Mouse (Mus musculus): Measurements from ENCODE around the gene Saxo1. TPM values are rescaled to one million over a fixed set of nuclear protein-coding genes. Genes with fewer than 3 reads are reported as not detected.

Saxo1 gene
- total and polyA plus RNA-seq, 3 experiments: not detected

DNA sequence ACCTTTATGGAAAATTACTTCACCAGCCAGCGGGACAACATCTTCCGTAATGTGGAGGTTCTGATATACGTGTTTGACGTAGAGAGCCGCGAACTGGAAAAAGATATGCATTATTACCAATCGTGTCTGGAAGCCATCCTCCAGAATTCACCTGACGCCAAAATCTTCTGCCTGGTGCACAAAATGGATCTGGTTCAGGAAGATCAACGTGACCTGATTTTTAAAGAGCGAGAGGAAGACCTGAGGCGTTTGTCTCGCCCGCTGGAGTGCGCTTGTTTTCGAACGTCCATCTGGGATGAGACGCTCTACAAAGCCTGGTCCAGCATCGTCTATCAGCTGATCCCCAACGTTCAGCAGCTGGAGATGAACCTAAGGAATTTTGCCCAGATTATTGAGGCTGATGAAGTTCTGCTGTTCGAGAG lies 18.0 kb upstream of the Saxo1 start:
- peak overlapping the region; percentile 92 for H3K4me3 ChIP-seq (ENCODE audit: low read depth, low read length)
- DNase-seq (ENCODE audit: low spot score) (no peak), ATAC-seq (ENCODE audit: extremely low read depth, insufficient number of reproducible peaks, low FRiP score, poor library complexity, severe bottlenecking) (no peak)
- H3K9me3 ChIP-seq (replicated peaks): no peaks in the 10 kb centered on the region
- TF ChIP-seq CTCF (IDR thresholded peaks at IDR 0.05; ENCODE audit: low read depth, low read length) (no peak), GATA1 (IDR thresholded peaks at IDR 0.05; ENCODE audit: borderline replicate concordance, low read length) (no peak), TAL1 (conservative IDR thresholded peaks at IDR 0.05; ENCODE audit: low read depth, low read length) (no peak), GATA2 (IDR thresholded peaks at IDR 0.05; ENCODE audit: borderline replicate concordance, low read depth, low read length) (no peak), POLR2AphosphoS5 (IDR thresholded peaks at IDR 0.05; ENCODE audit: insufficient replicate concordance, low read depth, low read length) (no peak)
- peaks cover 18% of the 10 kb centered on the region; the same call in 1 of the 2 replicates for H3K27me3 ChIP-seq (ENCODE audit: insufficient read depth, low read length)
- H3K4me1 ChIP-seq (ENCODE audit: insufficient read depth, low read depth, low read length): peaks cover 38% of the 10 kb centered on the region
- H3K36me3 ChIP-seq (replicated peaks): peaks cover 36% of the 10 kb centered on the region

DNA sequence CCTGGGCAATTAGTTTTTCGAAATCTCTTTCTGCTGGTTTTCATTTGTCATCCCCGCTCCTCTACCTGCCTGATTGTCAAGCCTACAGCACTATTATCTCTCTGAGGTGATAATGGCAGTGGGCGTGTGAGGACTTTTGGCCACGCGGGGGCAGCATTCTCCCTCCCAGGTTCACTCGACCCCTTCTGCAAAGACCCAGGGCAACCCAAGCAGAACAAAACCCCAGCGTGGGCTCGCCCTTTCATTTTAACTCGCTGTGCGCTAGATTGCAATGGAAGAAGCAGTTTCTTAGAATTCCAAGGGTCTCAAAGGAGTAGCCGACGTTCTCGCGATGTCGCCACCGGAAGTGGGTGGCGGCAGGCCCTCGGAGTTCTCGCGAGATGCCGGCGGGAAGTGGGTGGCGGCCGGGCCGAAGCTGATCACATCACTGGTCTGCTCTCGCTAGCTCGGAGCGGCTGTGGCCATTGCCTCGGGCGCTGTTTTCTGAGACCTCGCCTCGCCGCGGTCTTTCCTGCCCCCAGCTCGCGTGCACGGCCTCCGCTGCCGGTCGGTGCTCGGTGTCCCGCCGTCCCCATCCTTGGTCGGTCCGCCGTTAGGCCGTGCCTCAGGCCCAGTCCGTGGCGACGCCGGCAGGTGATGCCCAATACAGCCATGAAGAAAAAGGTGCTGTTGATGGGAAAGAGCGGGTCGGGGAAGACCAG lies 17.3 kb upstream of the Saxo1 start, which contains the start of gene Rraga:
Gene Rraga, plus strand, starts transcription at position 386 of the 701 bp plus-strand sequence.
- H3K27me3 ChIP-seq (ENCODE audit: insufficient read depth, low read length): peaks cover 18% of the 10 kb centered on the region; the same call in 1 of the 2 replicates
- H3K4me3 ChIP-seq (ENCODE audit: low read depth, low read length): peak within 1 kb of the TSS; percentile 92
- ATAC-seq (ENCODE audit: extremely low read depth, insufficient number of reproducible peaks, low FRiP score, poor library complexity, severe bottlenecking): peak; percentile 79
- DNase-seq (ENCODE audit: low spot score): peak; percentile 88
- peaks cover 38% of the 10 kb centered on the region for H3K4me1 ChIP-seq (ENCODE audit: insufficient read depth, low read depth, low read length)
- peaks cover 30% of the 10 kb centered on the region for H3K36me3 ChIP-seq (replicated peaks)
- H3K9me3 ChIP-seq (replicated peaks): no peaks in the 10 kb centered on the region
- no peak for TF ChIP-seq GATA1 (IDR thresholded peaks at IDR 0.05; ENCODE audit: borderline replicate concordance, low read length)
- no peak for TF ChIP-seq TAL1 (conservative IDR thresholded peaks at IDR 0.05; ENCODE audit: low read depth, low read length)
- TF ChIP-seq CTCF (IDR thresholded peaks at IDR 0.05; ENCODE audit: low read depth, low read length): peak; percentile 17; the same call in 1 of the 2 replicates

DNA sequence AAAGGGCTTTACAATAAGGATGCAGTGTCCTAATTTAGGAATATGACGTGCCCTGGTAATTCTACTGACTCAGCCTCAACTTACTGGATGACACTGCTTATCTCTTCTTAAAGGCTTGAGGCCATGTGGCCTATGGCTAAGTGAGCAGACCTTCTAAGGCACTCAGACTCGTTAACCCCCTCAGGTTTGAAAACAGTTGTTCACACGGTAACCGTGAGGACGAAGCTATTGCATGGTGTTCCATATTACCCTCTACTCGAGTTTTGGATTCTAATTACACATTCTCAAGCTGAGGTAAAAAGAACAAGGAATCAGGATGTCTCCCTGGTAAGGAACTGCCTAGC lies 16.8 kb upstream of the Saxo1 start:
- TF ChIP-seq POLR2AphosphoS5 (IDR thresholded peaks at IDR 0.05; ENCODE audit: insufficient replicate concordance, low read depth, low read length) (no peak), GATA1 (IDR thresholded peaks at IDR 0.05; ENCODE audit: borderline replicate concordance, low read length) (no peak), TAL1 (conservative IDR thresholded peaks at IDR 0.05; ENCODE audit: low read depth, low read length) (no peak; the same call in 1 of the 2 replicates), GATA2 (IDR thresholded peaks at IDR 0.05; ENCODE audit: borderline replicate concordance, low read depth, low read length) (no peak), CTCF (IDR thresholded peaks at IDR 0.05; ENCODE audit: low read depth, low read length) (no peak)
- ATAC-seq (ENCODE audit: extremely low read depth, insufficient number of reproducible peaks, low FRiP score, poor library complexity, severe bottlenecking): no peak; the same call in 1 of the 2 replicates
- peak; percentile 19 for DNase-seq (ENCODE audit: low spot score)

DNA sequence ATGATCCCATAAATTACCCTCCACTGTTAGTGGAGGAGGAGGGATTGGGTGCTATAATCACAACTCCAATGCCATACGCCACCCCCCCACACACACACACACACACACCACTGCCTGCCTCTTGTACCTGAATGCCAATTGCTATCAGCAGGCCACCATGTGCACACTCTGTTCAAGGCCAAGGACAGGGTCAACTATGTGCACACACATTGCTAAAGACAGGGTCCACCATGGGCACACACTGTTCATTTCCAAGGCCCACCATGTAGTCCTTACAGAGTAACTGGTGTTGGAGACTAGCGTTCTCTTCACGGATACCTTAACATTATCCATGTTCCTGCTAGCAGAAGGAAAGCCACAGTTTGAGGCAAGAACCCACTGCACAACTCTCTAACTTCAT lies 2.9 kb upstream of the Saxo1 start:
- no peak for TF ChIP-seq GATA2 (IDR thresholded peaks at IDR 0.05; ENCODE audit: borderline replicate concordance, low read depth, low read length)
- no peak for TF ChIP-seq CTCF (IDR thresholded peaks at IDR 0.05; ENCODE audit: low read depth, low read length)
- TF ChIP-seq TAL1 (conservative IDR thresholded peaks at IDR 0.05; ENCODE audit: low read depth, low read length): no peak
- no peak for TF ChIP-seq POLR2AphosphoS5 (IDR thresholded peaks at IDR 0.05; ENCODE audit: insufficient replicate concordance, low read depth, low read length)
- no peak for TF ChIP-seq GATA1 (IDR thresholded peaks at IDR 0.05; ENCODE audit: borderline replicate concordance, low read length)
- no peaks in the 10 kb centered on the region for H3K9me3 ChIP-seq (replicated peaks)
- no peaks in the 10 kb centered on the region for H3K4me1 ChIP-seq (ENCODE audit: insufficient read depth, low read depth, low read length)
- DNase-seq (ENCODE audit: low spot score) (no peak), ATAC-seq (ENCODE audit: extremely low read depth, insufficient number of reproducible peaks, low FRiP score, poor library complexity, severe bottlenecking) (no peak)
- H3K4me3 ChIP-seq (ENCODE audit: low read depth, low read length): no peak overlapping the region
- no peaks in the 10 kb centered on the region for H3K36me3 ChIP-seq (replicated peaks)
- H3K27me3 ChIP-seq (ENCODE audit: insufficient read depth, low read length): peaks cover 19% of the 10 kb centered on the region

More for the DNA sequence above, 16.8 kb upstream of the Saxo1 start:
- Histone ChIP-seq H3K9me3 (replicated peaks) (no peaks in the 10 kb centered on the region), H3K4me1 (ENCODE audit: insufficient read depth, low read depth, low read length) (peaks cover 38% of the 10 kb centered on the region), H3K36me3 (replicated peaks) (peaks cover 26% of the 10 kb centered on the region), H3K4me3 (ENCODE audit: low read depth, low read length) (peak overlapping the region; percentile 92), H3K27me3 (ENCODE audit: insufficient read depth, low read length) (peaks cover 18% of the 10 kb centered on the region; the same call in 1 of the 2 replicates)

DNA sequence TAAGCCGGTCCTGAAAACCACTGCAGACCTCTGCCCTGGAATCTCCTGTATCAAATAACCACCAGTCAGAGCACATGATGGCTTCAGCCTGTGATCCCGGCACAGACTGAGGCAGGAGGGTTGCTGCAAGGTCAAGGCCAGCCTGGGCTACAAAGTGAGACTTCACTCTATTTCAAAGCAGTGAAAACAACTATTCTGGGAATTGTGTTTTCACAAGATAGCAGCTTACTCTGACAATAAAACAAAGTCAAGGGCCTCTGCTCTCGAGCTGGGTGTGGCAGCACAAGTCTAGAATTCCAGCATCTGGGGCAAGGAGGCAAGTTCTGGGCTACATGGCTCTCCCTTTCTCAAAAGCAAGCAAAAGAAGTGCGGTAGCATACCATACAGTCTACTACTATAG lies 878 bp upstream of the Saxo1 start:
- TF ChIP-seq GATA2 (IDR thresholded peaks at IDR 0.05; ENCODE audit: borderline replicate concordance, low read depth, low read length) (no peak), CTCF (IDR thresholded peaks at IDR 0.05; ENCODE audit: low read depth, low read length) (no peak), GATA1 (IDR thresholded peaks at IDR 0.05; ENCODE audit: borderline replicate concordance, low read length) (no peak), TAL1 (conservative IDR thresholded peaks at IDR 0.05; ENCODE audit: low read depth, low read length) (no peak), POLR2AphosphoS5 (IDR thresholded peaks at IDR 0.05; ENCODE audit: insufficient replicate concordance, low read depth, low read length) (no peak)
- no peak for ATAC-seq (ENCODE audit: extremely low read depth, insufficient number of reproducible peaks, low FRiP score, poor library complexity, severe bottlenecking)

DNA sequence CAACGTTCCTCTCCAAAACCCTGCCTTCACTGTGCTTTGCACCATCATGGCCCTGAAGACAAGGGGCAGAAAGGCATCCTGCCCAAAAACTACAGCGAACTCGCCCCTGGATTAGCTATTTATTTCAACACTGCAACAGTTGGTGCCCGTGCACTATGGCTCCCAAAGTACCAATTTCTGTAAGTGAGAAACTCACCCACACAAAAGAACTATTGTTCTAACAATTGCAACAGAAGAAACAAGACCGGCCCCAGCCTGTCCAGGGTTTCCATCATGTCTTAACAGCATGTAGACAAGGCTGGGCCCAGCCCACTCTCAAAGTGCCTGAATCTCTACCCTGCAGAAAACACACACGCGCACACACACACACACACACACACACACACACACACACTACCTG lies 757 bp downstream of the Saxo1 start:
- Histone ChIP-seq H3K27me3 (ENCODE audit: insufficient read depth, low read length) (peaks cover 18% of the 10 kb centered on the region), H3K4me3 (ENCODE audit: low read depth, low read length) (no peak overlapping the region), H3K9me3 (replicated peaks) (no peaks in the 10 kb centered on the region), H3K36me3 (replicated peaks) (no peaks in the 10 kb centered on the region), H3K4me1 (ENCODE audit: insufficient read depth, low read depth, low read length) (no peaks in the 10 kb centered on the region)
- no peak for TF ChIP-seq POLR2AphosphoS5 (IDR thresholded peaks at IDR 0.05; ENCODE audit: insufficient replicate concordance, low read depth, low read length)
- TF ChIP-seq GATA2 (IDR thresholded peaks at IDR 0.05; ENCODE audit: borderline replicate concordance, low read depth, low read length): no peak
- no peak for TF ChIP-seq GATA1 (IDR thresholded peaks at IDR 0.05; ENCODE audit: borderline replicate concordance, low read length)
- TF ChIP-seq CTCF (IDR thresholded peaks at IDR 0.05; ENCODE audit: low read depth, low read length): no peak
- TF ChIP-seq TAL1 (conservative IDR thresholded peaks at IDR 0.05; ENCODE audit: low read depth, low read length): no peak
- ATAC-seq (ENCODE audit: extremely low read depth, insufficient number of reproducible peaks, low FRiP score, poor library complexity, severe bottlenecking) (no peak), DNase-seq (ENCODE audit: low spot score) (no peak)

More for the DNA sequence above, 878 bp upstream of the Saxo1 start:
- DNase-seq (ENCODE audit: low spot score): no peak
- H3K36me3 ChIP-seq (replicated peaks): no peaks in the 10 kb centered on the region
- H3K4me1 ChIP-seq (ENCODE audit: insufficient read depth, low read depth, low read length): no peaks in the 10 kb centered on the region
- H3K4me3 ChIP-seq (ENCODE audit: low read depth, low read length): no peak overlapping the region
- H3K27me3 ChIP-seq (ENCODE audit: insufficient read depth, low read length): peaks cover 19% of the 10 kb centered on the region
- H3K9me3 ChIP-seq (replicated peaks): no peaks in the 10 kb centered on the region

All from G1E (cell line).